Mouse (Mus musculus) lung, embryonic 16.5 days (tissue): Measurements from ENCODE around the gene Psg20. TPM values are rescaled to one million over a fixed set of nuclear protein-coding genes. Genes with fewer than 3 reads are reported as not detected.
"Not testable (repeated sequence)": the region's sequence is repeated elsewhere in the genome, so short reads cannot be mapped to it uniquely, and the experiment has no call there.

Source experiments
- ATAC-seq: fragments of 200-750 bp; cut with Nextera tagmentation; 2 replicates; pipeline ENCODE4 v1.8.0; 2017; ENCODE audit warnings: low read depth, mild to moderate bottlenecking, moderate library complexity
- H3K27ac ChIP-seq: fragments of 300-500 bp; sonication (generic); 2 replicates; pipeline ENCODE4 v1.5.1; 2014; ENCODE audit warnings: mild to moderate bottlenecking, control low read depth, low read length
- H3K27me3 ChIP-seq: fragments of 300-500 bp; sonication (generic); 2 replicates; pipeline ENCODE4 v1.6.1; 2014; ENCODE audit warnings: low read depth, low read length, mixed read lengths; ENCODE audit not compliant: control insufficient read depth, insufficient read depth
- H3K36me3 ChIP-seq: fragments of 300-500 bp; sonication (generic); 2 replicates; pipeline ENCODE4 v1.6.1; 2014; ENCODE audit warnings: low read length; ENCODE audit not compliant: control insufficient read depth, insufficient read depth
- H3K4me1 ChIP-seq: fragments of 300-500 bp; sonication (generic); replicated peaks from 2 replicates; pipeline ENCODE4 v1.6.1; 2014; ENCODE audit warnings: low read length, mixed read lengths; ENCODE audit not compliant: control insufficient read depth, insufficient read depth
- H3K4me2 ChIP-seq: fragments of 300-500 bp; sonication (generic); 2 replicates; pipeline ENCODE4 v1.6.1; 2014; ENCODE audit warnings: low read depth, low read length, control low read depth
- H3K4me3 ChIP-seq: fragments of 300-500 bp; sonication (generic); 2 replicates; pipeline ENCODE4 v1.5.1; 2014; ENCODE audit warnings: mild to moderate bottlenecking, low read length, control low read depth
- H3K9ac ChIP-seq: fragments of 300-500 bp; sonication (generic); 2 replicates; pipeline ENCODE4 v1.6.1; 2014; ENCODE audit warnings: low read length, control low read depth
- H3K9me3 ChIP-seq: fragments of 300-500 bp; sonication (generic); 2 replicates; pipeline ENCODE4 v1.6.1; 2016; ENCODE audit warnings: low read length; ENCODE audit not compliant: control insufficient read depth
- WGBS: fragments of 180-500 bp; shearing (Covaris S2); extraction: QIAGEN DNeasy Blood & Tissue Kit; methylation state at CpG from one replicate; pipeline ENCODE4 v1.1.7; 2014; 5-methylcytosine and 5-hydroxymethylcytosine counted together
- polyA plus RNA-seq: library from polyadenylated mRNA; unstranded; fragments of >200 nt; fragmentation: Nextera tagmentation; extraction: Ambion mirVana; gene quantifications from 2 replicates; pipeline ENCODE4 v1.2.1, GENCODE M21; 2015

Gene Psg20
- not detected in 2 replicates for polyA plus RNA-seq

DNA sequence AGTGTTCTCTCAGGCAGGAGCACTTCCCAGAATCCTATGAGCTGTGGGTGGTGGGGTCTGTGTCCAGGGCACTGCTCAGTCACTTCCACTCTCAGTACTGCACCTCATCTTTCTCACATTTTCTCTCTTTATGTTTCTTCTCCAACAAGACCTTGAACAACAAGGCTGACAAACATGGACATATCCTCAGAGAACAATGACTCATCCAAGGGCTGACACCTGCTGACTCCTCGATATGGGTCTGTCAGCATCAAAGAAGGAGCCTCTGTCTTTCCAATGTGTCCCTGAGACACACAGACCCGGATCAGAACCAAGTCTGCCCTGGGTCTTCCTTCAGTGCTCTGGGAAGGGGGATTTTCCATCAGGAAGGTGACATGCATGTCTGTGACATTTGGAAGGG is at the start of gene Psg20:
Gene Psg20, minus strand, starts transcription at position 101 of the 400 bp plus-strand sequence.
- ATAC-seq = no peak
- H3K4me1 ChIP-seq = no peaks in the 10 kb centered on the region
- H3K9me3 ChIP-seq = no peaks in the 10 kb centered on the region
- no peak within 1 kb of the TSS for H3K4me3 ChIP-seq
- WGBS = 58% methylated on average over 2 of the region's 2 CpGs
- H3K27me3 ChIP-seq = no peaks in the 10 kb centered on the region
- H3K4me2 ChIP-seq = no peak within 1 kb of the TSS
- H3K27ac ChIP-seq = no peak within 1 kb of the TSS
- no peaks in the 10 kb centered on the region for H3K36me3 ChIP-seq
- H3K9ac ChIP-seq = no peak within 1 kb of the TSS

DNA sequence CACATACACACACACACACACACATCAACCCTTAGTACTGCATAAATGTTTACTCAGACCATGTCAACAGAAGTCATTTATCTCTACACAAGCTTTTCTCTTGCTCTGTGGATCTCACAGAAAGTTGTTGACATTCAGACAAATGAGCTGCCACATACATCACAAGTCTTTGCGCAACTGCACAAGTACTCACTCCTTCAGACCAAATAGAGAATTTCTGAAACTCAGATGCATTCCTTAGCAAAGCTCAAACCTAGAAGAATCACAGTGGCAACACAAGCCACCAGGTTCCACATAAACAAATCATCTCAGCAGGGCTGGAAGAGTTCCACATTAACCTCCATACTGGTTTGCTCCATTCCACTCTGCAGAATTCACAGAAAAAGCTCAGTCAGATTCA is 48.5 kb upstream of the Psg20 start:
- Histone ChIP-seq H3K4me3 (no peak overlapping the region), H3K27me3 (no peaks in the 10 kb centered on the region), H3K27ac (no peak overlapping the region), H3K4me2 (no peak overlapping the region), H3K36me3 (no peaks in the 10 kb centered on the region), H3K9me3 (no peaks in the 10 kb centered on the region), H3K4me1 (no peaks in the 10 kb centered on the region), H3K9ac (no peak overlapping the region)
- 29% methylated on average over 1 of the region's 1 CpGs for WGBS
- no peak for ATAC-seq

DNA sequence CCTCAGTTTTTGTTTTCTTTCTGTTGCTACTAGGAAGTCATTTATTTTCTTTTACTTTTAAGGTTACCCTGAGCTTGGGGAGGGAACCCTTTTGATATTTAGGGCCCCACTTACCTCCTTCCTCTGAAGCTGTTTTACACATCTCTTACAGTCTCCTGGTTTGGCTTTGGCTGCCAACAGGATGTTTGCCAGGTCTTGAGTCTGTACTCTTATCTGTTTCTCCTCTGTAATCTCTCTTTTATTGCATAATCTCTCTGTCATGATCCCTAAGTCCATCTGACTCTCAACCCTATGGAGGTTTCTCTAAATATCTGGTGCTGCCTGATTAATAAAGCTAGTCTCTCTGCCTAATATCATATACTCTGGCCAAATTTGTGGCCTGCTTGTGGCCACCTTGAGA is 47.1 kb upstream of the Psg20 start:
- no peak for ATAC-seq
- Histone ChIP-seq H3K4me1 (no peaks in the 10 kb centered on the region), H3K27ac (no peak overlapping the region), H3K4me2 (no peak overlapping the region), H3K9ac (no peak overlapping the region), H3K36me3 (no peaks in the 10 kb centered on the region), H3K4me3 (no peak overlapping the region), H3K9me3 (no peaks in the 10 kb centered on the region), H3K27me3 (no peaks in the 10 kb centered on the region)

DNA sequence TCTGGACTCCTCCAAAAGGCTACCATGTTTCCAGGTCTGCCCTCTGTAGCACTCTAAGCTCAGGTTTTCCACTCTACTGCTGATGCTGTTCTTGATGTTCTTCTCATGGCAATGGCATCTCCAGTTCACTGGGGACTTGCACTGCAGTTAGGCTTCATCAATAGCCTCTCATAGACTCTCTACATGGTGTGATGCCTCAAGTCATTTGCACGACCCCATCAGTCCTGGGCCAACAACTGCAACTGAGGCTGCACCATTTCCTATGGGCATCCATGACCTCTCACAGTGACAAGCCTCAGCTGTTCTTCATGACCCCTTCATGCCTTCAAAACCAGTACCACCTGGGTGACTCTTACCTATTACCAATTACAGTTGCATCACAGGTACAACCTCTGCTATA is 42.4 kb upstream of the Psg20 start:
- Histone ChIP-seq H3K4me1 (no peaks in the 10 kb centered on the region), H3K9me3 (no peaks in the 10 kb centered on the region), H3K9ac (no peak overlapping the region), H3K4me3 (no peak overlapping the region), H3K36me3 (no peaks in the 10 kb centered on the region), H3K4me2 (no peak overlapping the region), H3K27me3 (no peaks in the 10 kb centered on the region), H3K27ac (no peak overlapping the region)
- 55% methylated on average over 1 of the region's 1 CpGs for WGBS
- no peak for ATAC-seq

DNA sequence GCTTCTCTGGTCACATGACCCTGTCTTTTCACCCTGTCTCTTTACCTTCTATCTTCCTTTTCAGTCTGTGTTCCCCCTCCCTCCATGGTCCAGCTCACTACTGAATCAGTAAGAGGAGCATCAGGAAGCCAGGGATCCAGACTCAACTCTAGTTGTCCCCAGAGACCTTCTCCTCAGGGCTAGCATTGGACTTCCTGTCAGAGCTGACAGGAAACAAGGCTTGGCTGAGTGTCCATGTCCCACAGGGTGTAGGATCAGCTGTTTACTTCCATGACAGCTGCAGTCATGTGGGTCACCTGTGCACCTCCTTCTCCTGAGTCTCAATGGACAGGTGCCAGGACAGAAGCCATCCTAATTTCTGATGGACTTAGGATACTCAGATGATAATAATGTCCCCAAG is 39.9 kb upstream of the Psg20 start:
- not testable (repeated sequence) for ATAC-seq, H3K9ac ChIP-seq, H3K4me3 ChIP-seq, H3K9me3 ChIP-seq, H3K4me2 ChIP-seq, H3K36me3 ChIP-seq, H3K4me1 ChIP-seq, H3K27me3 ChIP-seq, H3K27ac ChIP-seq

DNA sequence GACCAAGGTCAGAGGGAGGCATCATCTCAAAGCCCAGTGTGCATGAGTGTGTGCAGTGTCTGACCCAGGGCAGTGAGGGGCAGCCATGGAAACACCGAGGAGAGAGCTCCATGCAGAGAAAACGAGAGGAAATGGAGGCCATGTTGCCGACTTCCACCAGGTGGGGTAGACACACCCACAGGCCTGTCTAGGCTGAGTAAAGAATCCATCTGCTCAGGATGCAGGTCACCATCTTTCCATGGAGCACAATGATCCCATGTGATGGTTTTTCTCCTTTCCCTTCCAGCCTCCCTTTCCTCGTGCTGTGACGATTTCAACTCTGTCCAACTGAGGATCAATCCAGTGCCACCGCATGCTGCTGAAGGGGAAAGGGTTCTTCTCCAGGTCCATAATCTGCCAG is 38.0 kb upstream of the Psg20 start:
- Histone ChIP-seq H3K4me3 (no peak overlapping the region), H3K27me3 (no peaks in the 10 kb centered on the region), H3K9me3 (no peaks in the 10 kb centered on the region), H3K27ac (no peak overlapping the region), H3K36me3 (no peaks in the 10 kb centered on the region), H3K4me2 (no peak overlapping the region), H3K4me1 (no peaks in the 10 kb centered on the region), H3K9ac (no peak overlapping the region)
- ATAC-seq = no peak
- whole genome bisulfite sequencing = 74% methylated on average over 6 of the region's 6 CpGs

DNA sequence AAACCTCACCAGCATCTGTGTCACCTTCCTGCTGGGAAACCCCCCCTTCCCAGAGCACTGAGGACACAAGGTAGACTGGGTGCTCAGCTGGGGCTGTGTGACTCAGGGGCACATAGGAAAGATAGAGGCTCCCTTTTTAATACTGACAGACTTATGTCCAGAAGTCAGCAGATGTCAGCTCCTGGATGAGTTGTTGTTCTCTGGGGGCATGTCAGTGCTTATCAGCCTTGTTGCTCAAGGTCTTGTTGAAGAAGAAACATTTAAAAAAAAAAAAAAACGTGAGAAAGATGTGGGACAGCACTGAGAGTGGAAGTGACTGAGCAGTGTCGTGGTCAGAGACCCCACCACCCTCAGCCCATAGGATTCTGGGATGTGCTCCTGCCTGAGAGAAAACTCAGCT is 31.8 kb upstream of the Psg20 start, which contains the start of gene Psg22:
Gene Psg22, plus strand, starts transcription at position 301 of the 400 bp plus-strand sequence.
- Histone ChIP-seq H3K9me3 (no peaks in the 10 kb centered on the region), H3K4me1 (no peaks in the 10 kb centered on the region), H3K4me2 (no peak within 1 kb of the TSS), H3K27ac (no peak within 1 kb of the TSS), H3K36me3 (no peaks in the 10 kb centered on the region), H3K9ac (no peak within 1 kb of the TSS), H3K27me3 (no peaks in the 10 kb centered on the region), H3K4me3 (no peak within 1 kb of the TSS)
- 15% methylated on average over 2 of the region's 2 CpGs for WGBS
- no peak for ATAC-seq

DNA sequence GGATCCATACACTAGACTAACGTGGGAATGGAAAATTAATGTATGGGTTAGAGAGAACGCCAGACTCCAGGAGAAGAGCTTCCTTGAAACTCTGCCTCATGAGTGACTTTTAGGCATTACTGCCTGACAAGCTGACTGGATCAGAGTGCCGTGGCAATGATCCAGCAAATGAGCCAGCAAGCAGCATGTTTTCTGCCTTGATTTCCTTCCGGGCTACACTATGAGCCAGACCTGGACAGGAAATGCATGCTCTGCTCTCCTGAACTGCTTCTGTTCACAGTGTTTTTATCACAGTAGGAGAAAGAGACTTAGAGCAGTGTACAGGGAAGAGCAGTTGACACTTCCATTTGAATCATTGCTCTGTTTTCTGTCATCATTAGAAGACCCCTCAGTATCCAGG is 29.6 kb upstream of the Psg20 start:
- H3K4me3 ChIP-seq = no peak overlapping the region
- H3K4me2 ChIP-seq = no peak overlapping the region
- no peak overlapping the region for H3K9ac ChIP-seq
- no peak overlapping the region for H3K27ac ChIP-seq
- H3K4me1 ChIP-seq = no peaks in the 10 kb centered on the region
- WGBS = 58% methylated on average over 4 of the region's 4 CpGs
- H3K36me3 ChIP-seq = no peaks in the 10 kb centered on the region
- no peaks in the 10 kb centered on the region for H3K27me3 ChIP-seq
- H3K9me3 ChIP-seq = no peaks in the 10 kb centered on the region
- no peak for ATAC-seq

DNA sequence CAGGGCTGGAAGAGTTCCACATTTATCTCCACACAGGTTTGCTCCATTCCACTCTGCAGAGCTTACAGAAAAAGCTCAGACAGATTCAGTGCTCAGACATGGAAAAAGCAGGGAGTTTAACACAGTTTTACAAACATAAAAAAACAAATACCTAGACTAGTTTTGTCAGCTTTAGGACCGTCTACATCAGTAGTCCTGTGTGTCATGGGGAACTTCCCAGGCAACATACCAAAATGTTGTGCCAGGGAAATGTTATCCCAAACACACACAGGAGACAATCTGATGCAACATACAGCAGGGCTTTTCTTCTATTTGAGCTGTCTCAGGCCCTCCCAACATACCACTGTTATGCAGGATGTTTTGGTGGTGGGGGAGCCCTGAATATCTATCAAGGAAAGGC is 24.9 kb upstream of the Psg20 start:
- Histone ChIP-seq H3K4me2 (no peak overlapping the region), H3K36me3 (no peaks in the 10 kb centered on the region), H3K4me1 (no peaks in the 10 kb centered on the region), H3K9me3 (no peaks in the 10 kb centered on the region), H3K27ac (no peak overlapping the region), H3K27me3 (no peaks in the 10 kb centered on the region), H3K9ac (no peak overlapping the region), H3K4me3 (no peak overlapping the region)
- WGBS = 41% methylated on average over 1 of the region's 1 CpGs
- no peak for ATAC-seq

DNA sequence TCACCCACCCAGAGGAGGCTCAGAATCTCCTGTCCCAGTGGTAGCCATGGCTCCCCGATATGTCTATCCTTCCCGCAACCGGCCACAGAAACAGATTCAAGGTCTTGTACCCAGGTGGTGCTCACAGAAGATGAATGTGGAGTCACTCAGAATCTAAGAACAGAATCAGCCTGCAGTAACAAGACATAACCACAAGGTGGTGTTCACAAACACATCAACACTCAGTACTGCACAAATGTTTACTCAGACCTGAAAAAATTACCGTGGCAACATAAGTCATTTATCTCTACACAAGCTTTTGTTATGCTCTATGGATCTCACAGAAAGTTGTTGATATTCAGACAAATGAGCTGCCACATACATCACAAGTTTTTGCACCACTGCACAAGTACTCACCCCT is 24.3 kb upstream of the Psg20 start:
- H3K27ac ChIP-seq, H3K9ac ChIP-seq, H3K4me2 ChIP-seq, H3K4me1 ChIP-seq, H3K4me3 ChIP-seq, H3K9me3 ChIP-seq, H3K27me3 ChIP-seq, ATAC-seq, H3K36me3 ChIP-seq: not testable (repeated sequence)
- 57% methylated on average over 4 of the region's 4 CpGs for WGBS
